Mouse (Mus musculus) spleen, adult 2 months (tissue): Measurements from ENCODE around the gene Cenpx.

Experiments used
- CTCF ChIP-seq: fragments of 200-500 bp; IDR thresholded peaks from 2 replicates; pipeline ENCODE4 v1.5.1; 2011; ENCODE audit warnings: mild to moderate bottlenecking, inconsistent platforms; ENCODE audit not compliant: insufficient read depth, insufficient read length, insufficient replicate concordance; ENCODE audit errors: extremely low read depth
- POLR2A ChIP-seq: fragments of 200-500 bp; IDR thresholded peaks from 2 replicates; pipeline ENCODE4 v1.6.1; 2011; ENCODE audit warnings: low read depth, low read length, inconsistent platforms

DNA sequence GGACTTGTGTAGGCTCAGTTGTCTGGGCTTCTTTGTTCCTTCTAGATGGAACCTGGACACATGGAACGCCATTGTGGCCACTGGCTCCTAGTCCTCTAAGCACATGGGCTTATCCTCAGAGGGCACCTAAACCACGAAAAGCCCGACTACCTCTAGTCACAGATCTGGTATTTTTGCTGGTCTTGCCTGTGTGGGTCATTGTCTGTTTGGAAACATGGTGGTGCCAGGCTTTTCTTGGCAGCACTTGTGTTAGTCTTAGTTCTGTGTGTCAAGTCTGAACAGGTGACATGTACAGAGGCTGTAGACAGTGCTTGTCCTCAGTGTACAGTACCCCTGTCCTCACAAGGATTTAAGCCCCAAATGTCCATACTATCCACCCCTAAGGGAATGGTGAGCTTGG, 30.0 kb downstream of the Cenpx start:
- TF ChIP-seq CTCF = no peak
- no peak for TF ChIP-seq POLR2A
